Mouse (Mus musculus) adrenal gland, adult (tissue): Measurements from ENCODE around the gene Insc.
A peak's percentile ranks its signal among the peaks of the same experiment; 100 is the strongest.

Experiments used
- DNase-seq, 2 experiments: peaks; one replicate each; pipeline ENCODE4 v3.0.0; 2022 to 2023; ENCODE audit warnings: low spot score in 1 of 2; ENCODE audit not compliant: inconsistent age in 2 of 2

Gene Insc

GRCm38 (mm10) chr7:114743022-114743780 is at the start of gene Insc:
Gene Insc, plus strand, starts transcription at chr7:114743694.
- DNase-seq, result no peak

DNA sequence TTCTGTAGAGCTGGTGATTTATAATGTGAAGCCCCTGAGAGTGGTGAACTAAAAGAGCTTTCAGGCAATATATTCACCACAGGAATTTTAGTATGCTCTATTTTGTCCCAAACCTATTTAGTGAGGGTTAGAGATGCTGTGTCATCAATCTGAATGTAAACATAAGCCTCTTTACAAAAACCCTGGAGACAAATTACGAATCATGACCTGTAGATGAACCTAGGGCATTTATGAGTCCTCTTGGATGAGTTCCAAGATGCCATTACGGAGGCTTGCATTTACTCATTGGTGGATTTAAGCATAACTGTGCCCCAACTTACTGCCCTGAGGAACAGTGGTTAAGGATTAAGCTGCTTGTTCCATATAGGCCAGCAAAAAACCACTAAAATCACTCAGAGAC is 42.6 kb upstream of the Insc start:
- DNase-seq, result no peak

DNA sequence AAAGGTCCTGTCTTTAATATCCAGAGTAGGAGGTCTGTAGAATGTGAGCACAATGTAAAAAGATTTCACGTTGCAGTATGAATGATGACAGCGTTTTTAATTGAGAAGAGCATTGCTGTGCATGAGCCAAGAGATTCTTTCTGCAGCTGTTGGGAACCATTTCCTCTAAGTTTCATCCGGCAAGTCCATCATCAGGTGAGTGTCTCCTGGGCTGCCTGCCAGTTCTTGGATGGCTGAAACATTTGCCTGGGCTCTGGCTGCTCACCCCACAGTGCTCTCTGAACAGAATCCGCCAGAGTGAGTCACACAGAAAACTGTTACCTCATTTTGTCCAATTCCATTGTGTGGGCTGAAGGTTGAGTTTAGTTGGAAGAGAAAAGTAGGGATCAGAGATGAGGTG is 36.8 kb upstream of the Insc start:
- peak in 1 of 2 experiments; percentile 35 for DNase-seq

- DNase-seq, result peak in 1 of 2 experiments; percentile 58
These were observed 36.1 kb upstream of the Insc start for GRCm38 (mm10) chr7:114707398-114707797.

DNA sequence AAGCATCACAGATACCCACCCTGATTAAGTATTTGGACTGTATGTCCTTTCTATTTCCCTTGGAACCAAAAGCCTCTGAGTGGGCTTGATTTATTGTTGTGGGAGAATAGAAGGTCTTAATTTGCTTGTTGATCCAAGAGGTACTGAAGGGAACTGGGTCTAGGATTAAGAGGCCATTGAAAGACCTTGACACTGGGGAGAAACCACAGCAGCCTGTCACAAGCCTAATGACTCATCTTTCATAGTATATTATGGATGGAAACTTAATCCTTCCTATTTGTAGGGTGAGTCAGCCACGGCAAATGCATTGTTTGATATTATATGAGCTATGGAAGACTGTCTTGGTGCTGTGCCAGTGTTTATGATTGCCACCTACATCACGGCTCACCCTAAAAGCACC is 33.1 kb upstream of the Insc start:
- DNase-seq, result peak; percentile 21 to 74

GRCm38 (mm10) chr7:114712523-114712922 is 31.0 kb upstream of the Insc start:
- peak; percentile 40 to 51 for DNase-seq

DNA sequence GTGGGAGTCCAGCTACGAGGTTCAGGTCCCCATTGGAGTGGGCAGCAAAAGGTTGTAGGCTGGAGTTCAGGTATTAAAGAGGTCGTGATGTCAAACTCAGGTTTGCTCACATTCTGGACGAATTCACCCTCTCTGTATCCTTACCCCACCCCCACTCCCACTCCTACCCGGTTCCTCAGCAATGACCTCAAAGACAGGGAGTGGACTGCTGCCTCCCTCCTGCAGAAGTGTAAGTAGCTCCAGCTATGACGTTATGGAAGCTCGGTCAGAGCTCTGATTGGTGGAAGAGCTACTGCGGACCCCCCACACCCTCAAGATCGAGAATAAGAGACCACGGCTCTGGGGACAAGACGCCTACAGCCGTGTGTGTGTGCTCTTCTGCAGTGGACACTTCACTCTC is 25.2 kb upstream of the Insc start, which contains the start of gene Calcb:
Calcb (plus strand) TSS at position 344 of the 400 bp plus-strand sequence.
- no peak for DNase-seq

DNA sequence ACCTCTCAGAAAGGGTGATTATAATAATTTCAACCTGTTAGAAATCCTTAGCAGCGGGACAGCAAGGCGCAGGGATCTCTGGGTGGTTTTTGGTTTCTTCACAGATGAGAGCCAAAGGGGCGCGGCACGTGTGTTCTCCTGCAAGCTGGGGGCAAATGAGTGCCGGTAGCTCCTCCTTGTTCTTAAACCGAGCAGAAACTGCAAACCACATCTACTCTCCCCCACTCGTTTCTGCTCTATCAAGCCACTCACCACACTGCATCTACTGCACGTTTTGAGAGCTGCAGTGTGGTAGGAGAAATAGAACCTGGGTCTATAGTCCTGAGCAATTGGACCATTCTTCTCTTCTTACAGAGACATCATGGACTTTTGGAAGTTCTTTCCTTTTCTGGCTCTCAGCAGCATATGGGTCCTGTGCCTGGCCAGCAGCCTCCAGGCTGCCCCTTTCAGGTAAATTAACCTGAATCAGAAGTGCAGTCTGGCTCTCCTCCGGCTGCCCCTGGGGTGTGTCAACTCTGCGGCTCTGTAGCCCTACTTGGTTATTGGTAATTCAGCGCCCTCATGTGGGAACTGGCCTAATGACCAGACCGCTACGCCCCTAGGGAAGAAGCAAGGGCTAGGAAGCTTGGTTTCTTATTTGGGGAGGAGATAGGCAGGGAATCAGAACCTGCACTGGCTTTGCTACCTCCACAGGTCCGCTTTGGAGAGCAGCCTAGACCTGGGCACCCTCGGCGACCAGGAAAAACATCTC is 23.9 kb upstream of the Insc start:
- DNase-seq, result peak; percentile 52 to 84

- DNase-seq, result peak in 1 of 2 experiments; percentile 49
These were observed 13.8 kb upstream of the Insc start for GRCm38 (mm10) chr7:114729696-114730095.

GRCm38 (mm10) chr7:114731175-114731574 is 12.3 kb upstream of the Insc start:
- peak; percentile 76 to 78 for DNase-seq

GRCm38 (mm10) chr7:114731700-114732099 is 11.8 kb upstream of the Insc start:
- DNase-seq, result peak in 1 of 2 experiments; percentile 57

DNA sequence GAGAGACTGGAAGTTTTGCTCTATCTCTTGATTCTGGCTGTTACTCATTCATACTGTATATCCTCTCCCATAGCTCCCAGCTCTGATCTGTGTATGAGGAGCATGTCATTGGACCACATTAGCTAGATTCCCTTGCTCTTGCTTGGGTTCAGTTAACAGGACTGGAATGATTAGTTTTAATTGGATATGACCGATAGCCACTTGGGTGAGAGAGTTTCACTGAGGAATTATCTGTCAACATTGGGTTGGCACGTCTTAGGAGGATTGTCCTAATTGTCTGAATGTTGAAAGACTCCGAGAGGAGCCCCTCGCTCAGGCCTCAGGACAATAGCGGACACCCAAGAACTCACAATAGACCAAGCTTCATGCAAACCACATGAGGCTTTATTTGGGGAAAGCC is 7.2 kb upstream of the Insc start:
- DNase-seq, result no peak

- no peak for DNase-seq
These were observed 5.3 kb upstream of the Insc start for GRCm38 (mm10) chr7:114738166-114738565.

- DNase-seq, result peak; percentile 24 to 70
These were observed 2.9 kb upstream of the Insc start for GRCm38 (mm10) chr7:114740360-114741165.

DNA sequence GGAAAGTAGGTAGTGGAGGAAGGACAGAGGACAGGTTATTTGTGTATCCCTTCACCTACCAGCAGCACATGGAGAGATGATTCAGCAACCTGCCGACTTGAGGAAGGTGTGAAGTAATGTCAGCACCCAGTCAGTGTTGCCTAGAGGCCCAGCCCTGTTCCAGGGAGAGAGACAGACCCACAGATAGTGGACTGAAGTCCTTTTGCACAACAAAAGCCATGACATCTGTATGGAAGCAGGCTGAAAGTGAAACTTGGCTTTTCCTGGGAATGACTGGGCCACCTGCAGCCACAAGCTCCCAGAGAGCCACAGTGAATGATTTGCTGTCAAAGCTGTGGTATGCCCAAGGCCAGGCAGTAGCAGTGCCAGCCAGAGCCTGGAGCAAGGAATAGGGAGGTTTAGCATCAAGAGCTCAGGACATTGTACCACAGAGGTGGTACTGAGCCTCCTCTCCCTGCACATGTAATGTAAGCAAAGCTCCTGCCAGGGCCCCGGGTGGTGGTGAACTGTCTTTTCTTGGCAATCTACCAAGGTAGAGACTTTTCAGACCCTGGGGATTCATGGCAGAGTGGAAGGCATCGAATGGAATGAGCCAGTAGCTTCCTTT is 1.2 kb downstream of the Insc start:
- DNase-seq, result peak; percentile 70 to 82

- peak; percentile 30 to 73 for DNase-seq
These were observed 2.2 kb downstream of the Insc start for GRCm38 (mm10) chr7:114745481-114746271.

GRCm38 (mm10) chr7:114747596-114747995 is 4.1 kb downstream of the Insc start:
- DNase-seq, result no peak

GRCm38 (mm10) chr7:114748239-114748638 is 4.7 kb downstream of the Insc start:
- DNase-seq, result peak in 1 of 2 experiments; percentile 44

- no peak for DNase-seq
These were observed 10.0 kb downstream of the Insc start for GRCm38 (mm10) chr7:114753471-114753870.

DNA sequence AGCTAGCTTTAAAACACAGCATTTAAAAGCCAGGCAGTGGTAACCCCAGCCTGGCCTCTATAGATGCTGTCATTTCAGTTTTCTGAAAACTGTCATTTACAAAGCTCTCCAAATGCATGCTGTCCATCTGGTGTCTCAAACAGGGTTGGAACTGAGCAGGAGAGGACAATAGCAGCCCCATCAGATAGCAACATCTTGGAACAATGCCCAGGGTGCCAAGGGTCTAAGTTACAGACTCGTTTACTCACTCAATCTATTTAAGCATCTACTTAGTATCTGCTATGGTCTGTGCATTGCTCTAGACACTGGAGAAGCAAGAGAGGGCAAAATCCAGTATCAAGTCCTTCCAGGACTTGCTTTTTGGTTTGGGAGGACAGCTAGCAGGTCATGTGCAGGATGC is 10.7 kb downstream of the Insc start:
- DNase-seq, result no peak
